Mouse (Mus musculus): ENCODE results near the gene C1qc. TPM values are rescaled to one million over a fixed set of nuclear protein-coding genes. Genes with fewer than 3 reads are reported as not detected.

The C1qc gene
- 92.2 TPM for polyA plus RNA-seq (2015; fragmentation: Illumina TruSeq; extraction: RNeasy Lipid Tissue Mini Kit (QIAGEN cat#74804); ENCODE audit: low read depth, low replicate concordance)

DNA sequence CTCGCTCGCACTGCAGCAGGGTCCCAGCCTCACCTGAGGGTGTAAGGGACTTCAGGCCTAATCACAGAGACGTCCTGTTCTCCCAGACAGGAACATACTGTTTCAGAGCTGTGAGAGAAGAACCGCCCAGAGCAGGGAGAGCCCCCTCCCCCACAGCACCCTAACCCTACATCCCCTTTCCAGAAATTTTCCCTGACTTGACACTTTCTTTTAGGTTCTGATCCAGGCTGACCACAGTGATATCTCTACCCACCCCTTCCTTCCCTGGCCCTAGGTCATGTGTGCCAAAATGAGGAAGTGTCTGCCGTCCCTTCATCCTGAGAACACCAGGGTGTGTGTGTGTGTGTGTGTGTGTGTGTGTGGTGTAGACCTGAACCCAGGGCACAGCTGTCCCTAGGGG is at the start of gene C1qc:
C1qc (minus strand) TSS at position 255 of the 400 bp plus-strand sequence.

DNA sequence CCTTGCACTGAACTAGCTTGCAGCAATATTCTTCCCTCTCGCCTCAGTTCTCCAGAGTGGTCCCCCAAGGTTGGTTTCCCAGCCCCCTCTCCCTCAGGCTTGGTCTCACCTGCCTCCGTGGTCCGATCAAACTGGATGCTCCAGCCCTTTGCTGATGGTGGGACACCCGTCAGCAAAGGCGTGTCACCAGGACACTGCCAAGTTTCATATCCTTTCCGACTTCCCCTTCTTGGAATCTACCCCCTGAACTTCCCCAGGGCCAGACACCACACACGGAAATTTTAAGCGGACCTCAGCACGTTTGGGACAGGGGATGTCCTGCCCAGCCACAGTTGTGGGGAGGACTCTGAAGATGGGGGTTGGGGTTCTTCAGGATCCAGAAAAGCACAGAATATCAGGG is 5.8 kb upstream of the C1qc start, which contains the start of gene C1qa:
C1qa (minus strand) TSS at position 167 of the 400 bp plus-strand sequence.

DNA sequence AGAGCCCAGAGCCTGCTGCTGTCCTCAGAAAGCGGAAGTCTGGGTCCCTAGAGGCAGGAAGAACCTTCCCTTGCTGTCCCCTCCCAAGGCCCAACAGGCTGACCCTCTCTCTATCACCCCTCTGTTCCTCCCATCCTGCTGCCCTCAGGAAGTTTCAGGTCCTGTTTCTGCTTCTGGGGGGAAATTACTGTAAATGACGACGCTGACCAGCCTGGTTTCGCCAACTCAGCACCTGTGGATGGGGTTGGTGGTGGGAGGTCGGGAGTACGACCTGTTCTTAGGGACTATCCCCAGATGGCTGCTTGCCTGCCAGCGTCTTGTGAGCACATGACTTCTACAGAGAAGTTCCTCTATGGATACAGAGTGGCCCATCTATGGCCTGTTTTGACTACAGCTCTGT is 6.8 kb downstream of the C1qc start, which contains the start of gene C1qb:
C1qb (minus strand) TSS at position 87 of the 400 bp plus-strand sequence.

Other genes starting within 250 kb of the C1qc start
- 9.8 TPM for gene Ephb2, start 57.1 kb downstream of the C1qc start, polyA plus RNA-seq (2015; fragmentation: Illumina TruSeq; extraction: RNeasy Lipid Tissue Mini Kit (QIAGEN cat#74804); ENCODE audit: low read depth, low replicate concordance)
- 118 TPM for gene C1qb, start 6.9 kb downstream of the C1qc start, polyA plus RNA-seq (2015; fragmentation: Illumina TruSeq; extraction: RNeasy Lipid Tissue Mini Kit (QIAGEN cat#74804); ENCODE audit: low read depth, low replicate concordance)
- 102 TPM for gene C1qa, start 5.7 kb upstream of the C1qc start, polyA plus RNA-seq (2015; fragmentation: Illumina TruSeq; extraction: RNeasy Lipid Tissue Mini Kit (QIAGEN cat#74804); ENCODE audit: low read depth, low replicate concordance)
- gene Epha8, start 63.8 kb upstream of the C1qc start, polyA plus RNA-seq (2015; fragmentation: Illumina TruSeq; extraction: RNeasy Lipid Tissue Mini Kit (QIAGEN cat#74804); ENCODE audit: low read depth, low replicate concordance): 5.3 TPM
- gene Zbtb40, start 155.7 kb upstream of the C1qc start, polyA plus RNA-seq (2015; fragmentation: Illumina TruSeq; extraction: RNeasy Lipid Tissue Mini Kit (QIAGEN cat#74804); ENCODE audit: low read depth, low replicate concordance): 5.5 TPM